Mouse (Mus musculus) heart, postnatal 0 days (tissue): ENCODE data around the gene Slc16a10. TPM values are rescaled to one million over a fixed set of nuclear protein-coding genes. Genes with fewer than 3 reads are reported as not detected.

Experiments
- ATAC-seq: fragments of 200-750 bp; cut with Nextera tagmentation; 2 replicates; pipeline ENCODE4 v1.8.0; 2017; ENCODE audit warnings: low read depth, moderate number of reproducible peaks, moderate library complexity; ENCODE audit not compliant: insufficient read depth
- DNase-seq: peaks from one replicate; pipeline ENCODE4 v3.0.0-alpha.2; 2016; ENCODE audit warnings: low spot score
- H3K27ac ChIP-seq: fragments of 300-500 bp; sonication (generic); 2 replicates; pipeline ENCODE4 v1.5.1; 2014; ENCODE audit warnings: low read depth, mild to moderate bottlenecking
- H3K27me3 ChIP-seq: fragments of 300-500 bp; sonication (generic); 2 replicates; pipeline ENCODE4 v1.6.1; 2014; ENCODE audit warnings: low read length, mixed read lengths; ENCODE audit not compliant: control insufficient read depth, insufficient read depth
- H3K36me3 ChIP-seq: fragments of 300-500 bp; sonication (generic); replicated peaks from 2 replicates; pipeline ENCODE4 v1.6.1; 2014; ENCODE audit warnings: low read length, mixed read lengths; ENCODE audit not compliant: control insufficient read depth, insufficient read depth
- H3K4me1 ChIP-seq: fragments of 300-500 bp; sonication (generic); 2 replicates; pipeline ENCODE4 v1.6.1; 2014; ENCODE audit warnings: antibody characterized with exemption; ENCODE audit not compliant: control insufficient read depth, insufficient read depth
- H3K4me2 ChIP-seq: fragments of 300-500 bp; sonication (generic); 2 replicates; pipeline ENCODE4 v1.6.1; 2014; ENCODE audit warnings: low read depth, mild to moderate bottlenecking, low read length, moderate library complexity
- H3K4me3 ChIP-seq: fragments of 300-500 bp; sonication (generic); 2 replicates; pipeline ENCODE4 v1.5.1; 2014; ENCODE audit warnings: low read depth, low read length
- H3K9ac ChIP-seq: fragments of 300-500 bp; sonication (generic); replicated peaks from 2 replicates; pipeline ENCODE4 v1.6.1; 2014; ENCODE audit warnings: low read depth, low read length, mixed read lengths
- H3K9me3 ChIP-seq: fragments of 300-500 bp; sonication (generic); replicated peaks from 2 replicates; pipeline ENCODE4 v1.6.1; 2016; ENCODE audit warnings: low read length; ENCODE audit not compliant: control insufficient read depth
- CTCF ChIP-seq: IDR thresholded peaks from 2 replicates; pipeline ENCODE4 v1.5.1; 2016; ENCODE audit warnings: antibody characterized with exemption, control low read depth, low read depth
- EP300 ChIP-seq: IDR thresholded peaks from 2 replicates; pipeline ENCODE4 v1.6.1; 2016; ENCODE audit warnings: antibody characterized with exemption, low read depth
- WGBS: fragments of 180-500 bp; shearing (Covaris S2); extraction: QIAGEN DNeasy Blood & Tissue Kit; methylation state at CpG from one replicate; pipeline ENCODE4 v1.1.7; 2014; 5-methylcytosine and 5-hydroxymethylcytosine counted together
- polyA plus RNA-seq: library from polyadenylated mRNA; unstranded; fragments of >200 nt; fragmentation: Nextera tagmentation; extraction: Ambion mirVana; gene quantifications from 2 replicates; pipeline ENCODE4 v1.2.1, GENCODE M21; 2015
- total RNA-seq: library from RNA; depleted of rRNA; stranded (reverse); fragments of >200 nt; gene quantifications from 2 replicates; pipeline ENCODE4 v1.2.3, GENCODE M21; 2014; ENCODE audit warnings: low replicate concordance

The Slc16a10 gene
- total and polyA plus RNA-seq, 2 experiments from 2014 or later: 11.6 to 15.6 TPM

- H3K36me3 ChIP-seq: peaks cover 13% of the 10 kb centered on the region
- H3K4me3 ChIP-seq: no peak overlapping the region
- no peak for TF ChIP-seq EP300
- TF ChIP-seq CTCF: no peak
- 68% methylated on average over 3 of the region's 3 CpGs for WGBS
- H3K4me1 ChIP-seq: no peaks in the 10 kb centered on the region
- no peak overlapping the region for H3K9ac ChIP-seq
- H3K27me3 ChIP-seq: no peaks in the 10 kb centered on the region
- no peak for DNase-seq
- no peak for ATAC-seq
- H3K27ac ChIP-seq: no peak overlapping the region
- H3K4me2 ChIP-seq: no peak overlapping the region
- no peaks in the 10 kb centered on the region for H3K9me3 ChIP-seq
Observed at GRCm38 (mm10) chr10:40051997-40052396, 90.1 kb downstream of the Slc16a10 start.

GRCm38 (mm10) chr10:40050763-40051162 is 91.3 kb downstream of the Slc16a10 start:
- WGBS: 85% methylated on average over 2 of the region's 2 CpGs
- no peak for DNase-seq
- H3K36me3 ChIP-seq: peaks cover 13% of the 10 kb centered on the region

GRCm38 (mm10) chr10:40041339-40041738 is 100.7 kb downstream of the Slc16a10 start:
- Histone ChIP-seq H3K9me3 (no peaks in the 10 kb centered on the region), H3K27ac (no peak overlapping the region), H3K36me3 (peaks cover 4% of the 10 kb centered on the region; the same call in 1 of the 2 replicates), H3K9ac (no peak overlapping the region), H3K27me3 (no peaks in the 10 kb centered on the region), H3K4me3 (no peak overlapping the region), H3K4me1 (no peaks in the 10 kb centered on the region), H3K4me2 (no peak overlapping the region)
- ATAC-seq (no peak), DNase-seq (peak; percentile 26)
- no peak for TF ChIP-seq EP300
- peak; percentile 64 for TF ChIP-seq CTCF
- 31% methylated on average over 4 of the region's 4 CpGs for whole genome bisulfite sequencing

More at GRCm38 (mm10) chr10:40050763-40051162, 91.3 kb downstream of the Slc16a10 start:
- Histone ChIP-seq H3K4me1 (no peaks in the 10 kb centered on the region), H3K9ac (no peak overlapping the region), H3K27me3 (no peaks in the 10 kb centered on the region), H3K9me3 (no peaks in the 10 kb centered on the region), H3K27ac (no peak overlapping the region), H3K4me2 (no peak overlapping the region), H3K4me3 (no peak overlapping the region)
- ATAC-seq: no peak
- TF ChIP-seq EP300 (no peak), CTCF (no peak)

- no peak overlapping the region for H3K4me2 ChIP-seq
- WGBS: 69% methylated on average over 24 of the region's 24 CpGs
- H3K4me1 ChIP-seq: no peaks in the 10 kb centered on the region
Observed at GRCm38 (mm10) chr10:40036686-40037560, 105.1 kb downstream of the Slc16a10 start.

GRCm38 (mm10) chr10:40034956-40035355 is 107.1 kb downstream of the Slc16a10 start:
- WGBS: 93% methylated on average over 6 of the region's 6 CpGs
- Histone ChIP-seq H3K4me1 (no peaks in the 10 kb centered on the region), H3K9ac (no peak overlapping the region), H3K27ac (no peak overlapping the region), H3K27me3 (no peaks in the 10 kb centered on the region), H3K36me3 (peaks cover 13% of the 10 kb centered on the region; the same call in 1 of the 2 replicates), H3K9me3 (no peaks in the 10 kb centered on the region), H3K4me2 (no peak overlapping the region), H3K4me3 (no peak overlapping the region)
- no peak for ATAC-seq
- no peak for DNase-seq
- TF ChIP-seq CTCF (no peak), EP300 (no peak)

More at GRCm38 (mm10) chr10:40036686-40037560, 105.1 kb downstream of the Slc16a10 start:
- H3K27ac ChIP-seq: no peak overlapping the region
- H3K9me3 ChIP-seq: no peaks in the 10 kb centered on the region
- ATAC-seq (no peak), DNase-seq (no peak)
- H3K9ac ChIP-seq: no peak overlapping the region
- H3K4me3 ChIP-seq: no peak overlapping the region
- H3K36me3 ChIP-seq: peaks cover 13% of the 10 kb centered on the region; the same call in 1 of the 2 replicates
- TF ChIP-seq CTCF (no peak), EP300 (no peak)
- no peaks in the 10 kb centered on the region for H3K27me3 ChIP-seq
